Mouse (Mus musculus) heart, embryonic 16.5 days (tissue): Measurements from ENCODE around the gene Tmem52b. TPM values are rescaled to one million over a fixed set of nuclear protein-coding genes. Genes with fewer than 3 reads are reported as not detected.

ENCODE experiments used
- ATAC-seq: fragments of 200-750 bp; cut with Nextera tagmentation; replicated peaks from 2 replicates; pipeline ENCODE4 v1.8.0; 2017; ENCODE audit warnings: moderate number of reproducible peaks; ENCODE audit not compliant: insufficient read depth, low FRiP score; ENCODE audit errors: extremely low read depth
- H3K27ac ChIP-seq: fragments of 300-500 bp; sonication (generic); 2 replicates; pipeline ENCODE4 v1.5.1; 2014; ENCODE audit warnings: mild to moderate bottlenecking, low read length, control low read depth, moderate library complexity
- H3K27me3 ChIP-seq: fragments of 300-500 bp; sonication (generic); 2 replicates; pipeline ENCODE4 v1.6.1; 2014; ENCODE audit warnings: low read length, mixed read lengths; ENCODE audit not compliant: control insufficient read depth, insufficient read depth
- H3K36me3 ChIP-seq: fragments of 300-500 bp; sonication (generic); 2 replicates; pipeline ENCODE4 v1.6.1; 2014; ENCODE audit not compliant: control insufficient read depth, insufficient read depth
- H3K4me1 ChIP-seq: fragments of 300-500 bp; sonication (generic); 2 replicates; pipeline ENCODE4 v1.6.1; 2014; ENCODE audit warnings: low read length, mixed read lengths; ENCODE audit not compliant: control insufficient read depth, insufficient read depth
- H3K4me2 ChIP-seq: fragments of 300-500 bp; sonication (generic); 2 replicates; pipeline ENCODE4 v1.6.1; 2014; ENCODE audit warnings: low read depth, mild to moderate bottlenecking, control low read depth, low read length
- H3K4me3 ChIP-seq: fragments of 300-500 bp; sonication (generic); 2 replicates; pipeline ENCODE4 v1.5.1; 2014; ENCODE audit warnings: mild to moderate bottlenecking, control low read depth, low read length
- H3K9ac ChIP-seq: fragments of 300-500 bp; sonication (generic); 2 replicates; pipeline ENCODE4 v1.6.1; 2014; ENCODE audit warnings: low read length, control low read depth
- H3K9me3 ChIP-seq: fragments of 300-500 bp; sonication (generic); replicated peaks from 2 replicates; pipeline ENCODE4 v1.6.1; 2016; ENCODE audit warnings: low read length; ENCODE audit not compliant: control insufficient read depth
- WGBS: fragments of 180-500 bp; shearing (Covaris S2); extraction: QIAGEN DNeasy Blood & Tissue Kit; methylation state at CpG from one replicate; pipeline ENCODE4 v1.1.7; 2014; 5-methylcytosine and 5-hydroxymethylcytosine counted together
- polyA plus RNA-seq: library from polyadenylated mRNA; unstranded; fragments of >200 nt; fragmentation: Nextera tagmentation; extraction: Ambion mirVana; gene quantifications from 2 replicates; pipeline ENCODE4 v1.2.1, GENCODE M21; 2015

The Tmem52b gene
- polyA plus RNA-seq, 1 experiment from 2014 or later = 0.05 TPM

DNA sequence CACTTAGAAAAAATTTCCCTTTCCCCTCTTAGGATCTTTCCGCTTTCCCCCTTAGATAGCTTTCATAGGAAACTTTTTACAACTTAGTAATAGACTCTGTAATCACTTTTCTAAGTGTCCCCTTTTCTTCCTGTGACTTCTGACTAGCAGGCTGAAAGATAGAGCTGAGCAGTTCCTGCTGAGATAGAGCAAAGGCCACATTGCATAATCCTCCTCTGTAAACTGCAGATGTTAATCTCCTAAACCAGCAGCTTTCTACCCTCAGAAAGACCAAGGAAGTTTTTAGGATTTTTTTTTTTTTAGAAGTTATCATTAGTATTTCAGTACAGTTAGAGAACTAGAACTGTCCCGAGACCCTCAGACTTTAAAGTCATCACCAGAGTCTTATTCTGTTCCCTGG, 8.9 kb upstream of the Tmem52b start:
- H3K9ac ChIP-seq = no peak overlapping the region
- no peak for ATAC-seq
- no peaks in the 10 kb centered on the region for H3K36me3 ChIP-seq
- no peak overlapping the region for H3K4me3 ChIP-seq
- no peaks in the 10 kb centered on the region for H3K27me3 ChIP-seq
- H3K4me2 ChIP-seq = no peak overlapping the region
- 0 out of 2 replicates have a peak, but pooled peaks cover 2% of the 10 kb centered on the region for H3K4me1 ChIP-seq
- WGBS = 79% methylated on average over 2 of the region's 2 CpGs
- peaks cover 7% of the 10 kb centered on the region for H3K9me3 ChIP-seq
- H3K27ac ChIP-seq = no peak overlapping the region

DNA sequence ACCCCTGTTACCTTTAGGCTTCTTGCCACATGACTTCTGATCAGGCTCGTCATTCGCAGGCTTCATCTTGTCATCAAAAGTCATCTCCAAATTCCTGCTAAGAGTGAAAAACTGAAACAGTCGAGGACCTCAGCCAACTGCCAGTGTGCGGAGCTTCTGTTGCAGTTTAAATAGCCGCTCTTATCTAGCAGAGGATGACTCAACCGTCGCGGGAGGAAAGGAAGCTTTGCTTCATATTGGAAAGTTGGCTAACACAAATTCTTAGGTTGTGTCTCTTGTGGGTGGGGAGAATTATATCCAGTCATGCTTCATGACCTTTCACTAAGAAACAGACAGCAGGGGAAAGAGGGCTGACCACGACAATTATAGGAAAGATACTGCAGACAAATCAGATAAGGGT, 5.3 kb upstream of the Tmem52b start, which contains the start of gene Olr1:
Gene Olr1 (minus strand): TSS at position 142 of the 400 bp plus-strand sequence.
- no peak for ATAC-seq
- H3K27me3 ChIP-seq = no peaks in the 10 kb centered on the region
- H3K4me1 ChIP-seq = 0 out of 2 replicates have a peak, but pooled peaks cover 2% of the 10 kb centered on the region
- no peak within 1 kb of the TSS for H3K4me2 ChIP-seq
- H3K9me3 ChIP-seq = peaks cover 7% of the 10 kb centered on the region
- H3K27ac ChIP-seq = no peak within 1 kb of the TSS
- H3K9ac ChIP-seq = no peak within 1 kb of the TSS
- H3K36me3 ChIP-seq = no peaks in the 10 kb centered on the region
- 38% methylated on average over 9 of the region's 9 CpGs for WGBS
- H3K4me3 ChIP-seq = no peak within 1 kb of the TSS

DNA sequence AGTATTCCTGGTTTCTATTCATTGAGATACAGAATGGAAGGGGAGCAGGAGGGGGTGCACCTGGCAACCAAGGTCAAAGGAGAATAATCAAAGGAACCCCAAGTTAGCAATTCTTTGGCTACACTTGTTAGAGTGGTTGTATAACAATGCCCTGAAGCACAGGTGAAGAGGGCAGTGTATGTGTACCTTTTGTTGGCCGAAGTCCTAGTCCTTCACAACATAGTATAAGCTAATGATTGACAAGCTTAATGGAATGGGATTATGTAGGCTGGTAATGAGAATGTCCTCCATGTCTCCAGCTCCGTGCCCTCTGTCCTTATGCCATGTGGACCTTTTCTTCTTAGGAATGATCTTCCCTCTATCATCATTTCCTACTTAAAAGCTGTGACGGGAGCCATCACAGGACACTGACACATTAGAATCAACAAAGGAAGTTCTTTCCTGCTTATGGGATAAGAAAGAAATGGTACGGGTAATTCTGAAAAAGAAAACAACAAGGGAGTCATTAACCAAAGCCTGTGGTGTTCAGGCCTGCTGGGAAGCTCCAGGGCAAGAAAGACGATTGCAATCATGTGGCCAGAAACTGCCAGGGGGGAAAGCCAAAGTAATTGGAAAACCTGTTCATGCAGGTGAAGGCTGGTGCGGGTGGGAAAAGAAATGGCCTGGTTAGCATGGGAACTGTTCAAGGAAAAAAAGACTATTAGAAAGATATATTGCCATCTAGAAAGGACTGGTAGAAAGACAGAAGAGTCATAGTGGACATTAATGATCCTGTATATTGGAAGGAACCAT, 2.0 kb upstream of the Tmem52b start:
- no peaks in the 10 kb centered on the region for H3K27me3 ChIP-seq
- WGBS = 62% methylated on average over 6 of the region's 6 CpGs
- H3K4me2 ChIP-seq = no peak overlapping the region
- no peak overlapping the region for H3K4me3 ChIP-seq
- H3K36me3 ChIP-seq = no peaks in the 10 kb centered on the region
- no peak for ATAC-seq
- no peak overlapping the region for H3K27ac ChIP-seq
- H3K9me3 ChIP-seq = no peaks in the 10 kb centered on the region
- 0 out of 2 replicates have a peak, but pooled peaks cover 5% of the 10 kb centered on the region for H3K4me1 ChIP-seq
- H3K9ac ChIP-seq = no peak overlapping the region

DNA sequence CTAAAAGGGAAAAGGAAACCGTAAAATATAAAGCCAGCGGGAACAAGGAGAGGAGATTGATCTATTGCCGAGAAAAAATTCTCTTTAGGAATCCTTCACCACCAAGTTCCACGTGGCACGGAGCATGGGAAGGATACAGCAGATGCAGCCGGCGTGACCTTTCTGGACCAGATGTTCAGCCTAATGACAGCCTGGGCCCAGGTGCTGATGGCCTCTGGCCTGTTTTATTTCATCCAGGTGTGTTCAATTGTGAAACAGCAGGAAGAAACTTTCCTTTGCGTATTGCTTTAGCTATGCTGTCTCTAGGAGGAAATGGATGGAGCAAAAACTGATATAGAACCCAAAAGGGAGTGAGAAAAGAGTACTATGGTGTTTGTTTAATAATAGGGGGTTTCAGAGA, 513 bp downstream of the Tmem52b start:
- no peak overlapping the region for H3K9ac ChIP-seq
- H3K9me3 ChIP-seq = no peaks in the 10 kb centered on the region
- 0 out of 2 replicates have a peak, but pooled peaks cover 3% of the 10 kb centered on the region for H3K4me1 ChIP-seq
- WGBS = 58% methylated on average over 8 of the region's 8 CpGs
- H3K4me3 ChIP-seq = no peak overlapping the region
- H3K27me3 ChIP-seq = no peaks in the 10 kb centered on the region
- no peak for ATAC-seq
- H3K27ac ChIP-seq = no peak overlapping the region
- H3K4me2 ChIP-seq = no peak overlapping the region
- H3K36me3 ChIP-seq = no peaks in the 10 kb centered on the region

DNA sequence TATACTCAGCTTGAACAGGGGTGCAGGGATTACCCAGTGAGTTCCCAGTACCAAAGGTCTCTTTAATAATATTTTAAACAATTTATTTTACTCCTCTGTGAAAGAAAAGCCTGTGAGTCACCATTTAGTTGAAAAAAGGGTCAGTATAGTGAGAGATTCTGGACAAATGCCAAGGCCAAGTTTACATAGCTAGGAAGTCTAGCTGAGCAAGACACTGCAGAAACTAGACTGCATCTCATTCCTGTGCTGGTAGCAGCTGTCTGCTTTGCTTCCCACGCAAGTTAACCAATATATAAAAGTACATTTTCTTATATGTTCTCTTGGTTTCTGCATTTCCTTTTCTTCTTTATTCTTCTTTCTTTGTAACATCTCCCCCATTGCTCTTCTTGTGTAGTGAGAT, 1.1 kb downstream of the Tmem52b start:
- ATAC-seq = no peak

DNA sequence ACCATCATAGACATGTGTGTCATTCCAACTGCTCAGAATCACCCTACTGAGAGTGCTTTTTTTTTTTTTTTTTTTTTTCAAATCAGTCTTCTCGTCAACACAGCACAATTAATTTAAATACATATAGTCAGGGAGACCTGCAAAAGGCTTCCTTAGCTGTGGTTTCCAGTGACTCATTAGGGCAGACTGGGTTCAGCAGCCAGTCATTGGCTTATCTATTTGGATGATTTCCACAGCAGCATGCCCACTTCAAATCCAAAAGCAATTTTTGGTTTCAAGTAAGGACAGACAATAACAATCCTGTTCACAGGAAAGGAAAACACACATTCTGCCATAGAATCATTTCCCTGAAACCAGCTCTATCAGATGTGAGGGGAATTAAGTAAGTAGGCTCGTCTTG, 2.0 kb downstream of the Tmem52b start:
- no peak for ATAC-seq
- Histone ChIP-seq H3K9me3 (no peaks in the 10 kb centered on the region), H3K36me3 (no peaks in the 10 kb centered on the region), H3K27ac (no peak overlapping the region), H3K27me3 (no peaks in the 10 kb centered on the region), H3K4me2 (no peak overlapping the region), H3K4me3 (no peak overlapping the region), H3K4me1 (0 out of 2 replicates have a peak, but pooled peaks cover 3% of the 10 kb centered on the region), H3K9ac (no peak overlapping the region)
- 45% methylated on average over 2 of the region's 2 CpGs for WGBS

More for the DNA sequence above, 1.1 kb downstream of the Tmem52b start:
- Histone ChIP-seq H3K4me2 (no peak overlapping the region), H3K36me3 (no peaks in the 10 kb centered on the region), H3K4me1 (0 out of 2 replicates have a peak, but pooled peaks cover 3% of the 10 kb centered on the region), H3K9me3 (no peaks in the 10 kb centered on the region), H3K9ac (no peak overlapping the region), H3K27me3 (no peaks in the 10 kb centered on the region), H3K4me3 (no peak overlapping the region), H3K27ac (no peak overlapping the region)
- 59% methylated on average over 1 of the region's 1 CpGs for WGBS

DNA sequence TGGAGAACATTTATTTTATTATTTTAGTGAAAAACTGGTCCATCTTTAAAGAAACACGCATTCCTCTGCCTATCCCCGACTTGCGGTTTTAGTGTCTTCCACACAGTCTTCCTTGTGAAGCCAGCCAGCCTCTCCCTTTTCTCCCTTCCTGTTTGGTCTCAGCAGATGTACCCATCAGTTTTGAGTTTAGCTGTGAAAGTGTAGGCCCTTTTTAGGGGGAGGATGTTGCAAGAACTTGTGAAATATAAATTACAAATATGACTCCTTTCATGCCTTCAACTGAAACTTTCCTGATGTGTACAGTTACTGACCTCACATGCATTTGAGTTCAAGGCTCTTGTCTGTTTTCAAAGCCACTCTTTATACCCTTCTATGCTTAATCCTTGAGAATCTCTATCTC, 2.7 kb downstream of the Tmem52b start:
- Histone ChIP-seq H3K27me3 (no peaks in the 10 kb centered on the region), H3K27ac (no peak overlapping the region), H3K36me3 (no peaks in the 10 kb centered on the region), H3K4me3 (no peak overlapping the region), H3K4me2 (no peak overlapping the region), H3K9ac (no peak overlapping the region), H3K9me3 (no peaks in the 10 kb centered on the region), H3K4me1 (0 out of 2 replicates have a peak, but pooled peaks cover 3% of the 10 kb centered on the region)
- no peak for ATAC-seq
- WGBS = 88% methylated on average over 3 of the region's 3 CpGs

DNA sequence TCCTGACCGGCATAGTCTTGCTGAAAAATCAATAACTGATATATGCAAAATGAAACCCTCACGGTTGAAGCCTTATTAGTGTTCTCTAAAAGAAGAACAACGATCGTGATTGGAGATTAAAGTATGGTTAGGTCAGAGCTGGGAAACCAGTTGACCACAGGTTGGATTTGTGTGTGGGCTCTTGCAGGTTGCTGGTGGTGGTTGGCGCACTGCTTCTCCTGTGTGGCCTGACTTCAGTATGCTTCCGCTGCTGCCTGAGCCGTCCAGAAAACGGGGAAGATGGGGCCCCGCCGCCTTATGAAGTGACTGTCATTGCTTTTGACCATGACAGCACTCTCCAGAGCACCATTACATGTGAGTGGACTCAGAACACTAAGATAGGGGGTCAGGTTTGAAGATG, 4.0 kb downstream of the Tmem52b start:
- Histone ChIP-seq H3K36me3 (no peaks in the 10 kb centered on the region), H3K4me1 (0 out of 2 replicates have a peak, but pooled peaks cover 3% of the 10 kb centered on the region), H3K27ac (no peak overlapping the region), H3K4me2 (no peak overlapping the region), H3K9me3 (no peaks in the 10 kb centered on the region), H3K9ac (no peak overlapping the region), H3K4me3 (no peak overlapping the region), H3K27me3 (no peaks in the 10 kb centered on the region)
- no peak for ATAC-seq
- 81% methylated on average over 10 of the region's 10 CpGs for WGBS

DNA sequence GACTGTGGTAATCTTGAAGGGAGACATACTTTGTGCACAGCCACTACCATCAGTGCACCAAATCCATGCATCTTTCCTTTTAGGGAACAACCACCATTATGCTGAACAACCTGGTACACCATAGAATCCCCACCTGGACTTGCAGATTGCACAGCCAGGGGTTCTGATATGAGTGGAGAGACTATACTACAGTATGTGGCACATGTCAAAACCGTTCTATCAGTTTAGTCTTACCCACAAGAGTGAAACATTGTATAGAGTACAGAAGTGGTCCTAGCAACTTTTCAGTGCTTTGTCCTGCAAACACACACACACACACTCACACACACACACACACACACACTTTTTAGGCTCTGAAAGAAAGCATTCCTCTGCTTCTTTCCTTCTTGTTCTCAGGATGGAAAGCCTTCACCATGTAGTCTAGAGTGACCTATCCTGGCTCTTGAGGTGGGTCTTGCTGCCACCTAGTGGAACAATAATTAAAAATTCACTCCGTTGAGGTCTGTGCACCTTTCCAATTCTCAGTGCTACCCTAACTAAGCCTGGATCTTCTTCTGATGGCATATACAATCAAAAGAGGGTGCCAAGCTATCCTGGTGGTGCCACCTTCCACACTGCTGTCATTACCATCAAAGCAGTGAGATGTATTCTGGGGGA, 5.5 kb downstream of the Tmem52b start:
- H3K4me1 ChIP-seq = 0 out of 2 replicates have a peak, but pooled peaks cover 2% of the 10 kb centered on the region
- no peaks in the 10 kb centered on the region for H3K9me3 ChIP-seq
- no peak overlapping the region for H3K4me2 ChIP-seq
- H3K27me3 ChIP-seq = no peaks in the 10 kb centered on the region
- no peak overlapping the region for H3K4me3 ChIP-seq
- H3K27ac ChIP-seq = no peak overlapping the region
- no peak overlapping the region for H3K9ac ChIP-seq
- H3K36me3 ChIP-seq = no peaks in the 10 kb centered on the region
- ATAC-seq = no peak
- WGBS = 45% methylated on average over 2 of the region's 2 CpGs
